Mouse (Mus musculus) testis, postnatal 14 days (tissue): ENCODE measurements around the gene Mfsd11.
"Not testable (repeated sequence)": the region's sequence is repeated elsewhere in the genome, so short reads cannot be mapped to it uniquely, and the experiment has no call there.

Experiments used
- DNase-seq: peaks from one replicate; pipeline ENCODE4 v3.0.0; 2021; ENCODE audit warnings: low spot score

Mfsd11 gene

GRCm38 (mm10) chr11:116881440-116881839 lies 29.2 kb downstream of the Mfsd11 start:
- DNase-seq: no peak

- DNase-seq: no peak
Measured at GRCm38 (mm10) chr11:116882446-116882845, 30.2 kb downstream of the Mfsd11 start.

GRCm38 (mm10) chr11:116884061-116884460 lies 31.8 kb downstream of the Mfsd11 start:
- DNase-seq: no peak

- DNase-seq: peak; percentile 70
Measured at GRCm38 (mm10) chr11:116885275-116886151, 33.3 kb downstream of the Mfsd11 start.

GRCm38 (mm10) chr11:116887136-116887535 lies 34.9 kb downstream of the Mfsd11 start:
- no peak for DNase-seq

- no peak for DNase-seq
Measured at GRCm38 (mm10) chr11:116893532-116894442, 41.5 kb downstream of the Mfsd11 start.

GRCm38 (mm10) chr11:116895402-116895801 lies 43.2 kb downstream of the Mfsd11 start:
- no peak for DNase-seq

- DNase-seq: no peak
Measured at GRCm38 (mm10) chr11:116899247-116899646, 47.0 kb downstream of the Mfsd11 start.

GRCm38 (mm10) chr11:116902588-116902987 lies 50.3 kb downstream of the Mfsd11 start:
- DNase-seq: not testable (repeated sequence)

GRCm38 (mm10) chr11:116905741-116906456 lies 53.7 kb downstream of the Mfsd11 start:
- DNase-seq: no peak

- DNase-seq: no peak
Measured at GRCm38 (mm10) chr11:116913573-116913972, 61.3 kb downstream of the Mfsd11 start.

- DNase-seq: no peak
Measured at GRCm38 (mm10) chr11:116914267-116914885, 62.1 kb downstream of the Mfsd11 start.

GRCm38 (mm10) chr11:116915241-116915640 lies 63.0 kb downstream of the Mfsd11 start:
- DNase-seq: no peak

GRCm38 (mm10) chr11:116917361-116917760 lies 65.1 kb downstream of the Mfsd11 start:
- DNase-seq: no peak

GRCm38 (mm10) chr11:116918323-116919185 lies 66.3 kb downstream of the Mfsd11 start, which contains the start of gene Mgat5b:
Gene Mgat5b (plus strand): TSS chr11:116918863.
- DNase-seq: peak; percentile 78

- DNase-seq: no peak
Measured at GRCm38 (mm10) chr11:116919186-116920020, 67.2 kb downstream of the Mfsd11 start.

- DNase-seq: no peak
Measured at GRCm38 (mm10) chr11:116920746-116921145, 68.5 kb downstream of the Mfsd11 start.

GRCm38 (mm10) chr11:116922058-116922457 lies 69.8 kb downstream of the Mfsd11 start:
- no peak for DNase-seq
